Mouse (Mus musculus) forebrain, embryonic 12.5 days (tissue): Measurements from ENCODE around the gene Zmym4. TPM values are rescaled to one million over a fixed set of nuclear protein-coding genes. Genes with fewer than 3 reads are reported as not detected.
"Not testable (repeated sequence)": the region's sequence is repeated elsewhere in the genome, so short reads cannot be mapped to it uniquely, and the experiment has no call there.

Experiments used
- ATAC-seq: fragments of 200-750 bp; cut with Nextera tagmentation; 2 replicates; pipeline ENCODE4 v1.8.0; 2017; ENCODE audit warnings: moderate TSS enrichment; ENCODE audit not compliant: low FRiP score
- H3K27ac ChIP-seq: fragments of 300-500 bp; sonication (generic); 2 replicates; pipeline ENCODE4 v1.5.1; 2016; ENCODE audit warnings: mild to moderate bottlenecking
- H3K27me3 ChIP-seq: fragments of 300-500 bp; sonication (generic); 2 replicates; pipeline ENCODE4 v1.6.1; 2016; ENCODE audit warnings: mild to moderate bottlenecking
- H3K36me3 ChIP-seq: fragments of 300-500 bp; sonication (generic); replicated peaks from 2 replicates; pipeline ENCODE4 v1.6.1; 2016; ENCODE audit warnings: mild to moderate bottlenecking
- H3K4me1 ChIP-seq: fragments of 300-500 bp; sonication (generic); 2 replicates; pipeline ENCODE4 v1.6.1; 2016
- H3K4me2 ChIP-seq: fragments of 300-500 bp; sonication (generic); 2 replicates; pipeline ENCODE4 v1.6.1; 2016; ENCODE audit warnings: mild to moderate bottlenecking, moderate library complexity
- H3K4me3 ChIP-seq: fragments of 300-500 bp; sonication (generic); replicated peaks from 2 replicates; pipeline ENCODE4 v1.5.1; 2016; ENCODE audit warnings: mild to moderate bottlenecking
- H3K9ac ChIP-seq: fragments of 300-500 bp; sonication (generic); 2 replicates; pipeline ENCODE4 v1.6.1; 2016; ENCODE audit warnings: mild to moderate bottlenecking
- H3K9me3 ChIP-seq: fragments of 300-500 bp; sonication (generic); 2 replicates; pipeline ENCODE4 v1.6.1; 2016
- WGBS: fragments of 180-500 bp; shearing (Covaris S2); methylation state at CpG from one replicate; pipeline ENCODE4 v1.1.7; 2016; 5-methylcytosine and 5-hydroxymethylcytosine counted together
- polyA plus RNA-seq: library from polyadenylated mRNA; unstranded; fragments of >200 nt; fragmentation: Nextera tagmentation; extraction: Ambion mirVana; gene quantifications from 2 replicates; pipeline ENCODE4 v1.2.1, GENCODE M21; 2016

The Zmym4 gene
- polyA plus RNA-seq = 43.4 and 48.1 TPM in 2 replicates

GRCm38 (mm10) chr4:126967864-126968821, at the start of gene Zmym4:
Zmym4 (minus strand) TSS chr4:126968135.
- Histone ChIP-seq H3K4me2 (peak within 1 kb of the TSS; percentile 76), H3K9ac (peak within 1 kb of the TSS; percentile 97), H3K9me3 (no peaks in the 10 kb centered on the region), H3K4me3 (peak within 1 kb of the TSS; percentile 97), H3K27me3 (no peaks in the 10 kb centered on the region), H3K36me3 (no peaks in the 10 kb centered on the region), H3K4me1 (peaks cover 5% of the 10 kb centered on the region), H3K27ac (peak within 1 kb of the TSS; percentile 99)
- peak; percentile 98 for ATAC-seq
- 7% methylated on average over 43 of the region's 54 CpGs for WGBS

GRCm38 (mm10) chr4:127016366-127016765, 48.4 kb upstream of the Zmym4 start:
- H3K36me3 ChIP-seq = no peaks in the 10 kb centered on the region
- no peaks in the 10 kb centered on the region for H3K9me3 ChIP-seq
- H3K4me1 ChIP-seq = no peaks in the 10 kb centered on the region
- no peaks in the 10 kb centered on the region for H3K27me3 ChIP-seq
- 78% methylated on average over 4 of the region's 4 CpGs for WGBS
- H3K4me2 ChIP-seq = no peak overlapping the region
- no peak for ATAC-seq
- H3K9ac ChIP-seq = no peak overlapping the region
- H3K4me3 ChIP-seq = no peak overlapping the region
- H3K27ac ChIP-seq = no peak overlapping the region

- H3K27me3 ChIP-seq, H3K4me1 ChIP-seq, H3K9me3 ChIP-seq, H3K36me3 ChIP-seq, H3K9ac ChIP-seq: not testable (repeated sequence)
- Histone ChIP-seq H3K27ac (peak overlapping the region; percentile 20; the same call in 1 of the 2 replicates), H3K4me2 (peak overlapping the region; percentile 36; the same call in 1 of the 2 replicates), H3K4me3 (peak overlapping the region; percentile 24)
- WGBS = 11% methylated on average over 14 of the region's 26 CpGs
- ATAC-seq = peak; percentile 90
Observed at GRCm38 (mm10) chr4:127015294-127015993, 47.5 kb upstream of the Zmym4 start.

- no peaks in the 10 kb centered on the region for H3K36me3 ChIP-seq
- 11% methylated on average over 25 of the region's 25 CpGs for WGBS
- peak; percentile 87 for ATAC-seq
Observed at GRCm38 (mm10) chr4:127005113-127005936, 37.4 kb upstream of the Zmym4 start.

GRCm38 (mm10) chr4:127004384-127004783, 36.4 kb upstream of the Zmym4 start:
- H3K9ac ChIP-seq = no peak overlapping the region

More at GRCm38 (mm10) chr4:127005113-127005936, 37.4 kb upstream of the Zmym4 start:
- H3K27me3 ChIP-seq = no peaks in the 10 kb centered on the region
- no peaks in the 10 kb centered on the region; the same call in 1 of the 2 replicates for H3K9me3 ChIP-seq
- H3K27ac ChIP-seq = peak overlapping the region; percentile 76
- peak overlapping the region; percentile 31 for H3K4me3 ChIP-seq
- H3K4me1 ChIP-seq = peaks cover 25% of the 10 kb centered on the region
- H3K4me2 ChIP-seq = peak overlapping the region; percentile 55
- peak overlapping the region; percentile 45; the same call in 1 of the 2 replicates for H3K9ac ChIP-seq

GRCm38 (mm10) chr4:127000601-127001105, 32.7 kb upstream of the Zmym4 start:
- WGBS = 29% methylated on average over 8 of the region's 8 CpGs
- Histone ChIP-seq H3K4me1 (peaks cover 24% of the 10 kb centered on the region), H3K36me3 (no peaks in the 10 kb centered on the region), H3K9ac (no peak overlapping the region), H3K27ac (no peak overlapping the region), H3K27me3 (no peaks in the 10 kb centered on the region), H3K4me3 (no peak overlapping the region), H3K4me2 (0 out of 2 replicates have a peak overlapping the region, but pooled peaks have one; percentile 16), H3K9me3 (no peaks in the 10 kb centered on the region; the same call in 1 of the 2 replicates)
- no peak for ATAC-seq

More at GRCm38 (mm10) chr4:127004384-127004783, 36.4 kb upstream of the Zmym4 start:
- Histone ChIP-seq H3K27me3 (no peaks in the 10 kb centered on the region), H3K36me3 (no peaks in the 10 kb centered on the region), H3K4me3 (no peak overlapping the region), H3K27ac (peak overlapping the region; percentile 76; the same call in 1 of the 2 replicates), H3K4me1 (peaks cover 30% of the 10 kb centered on the region), H3K4me2 (peak overlapping the region; percentile 55; the same call in 1 of the 2 replicates), H3K9me3 (no peaks in the 10 kb centered on the region; the same call in 1 of the 2 replicates)
- 85% methylated on average over 3 of the region's 3 CpGs for WGBS
- ATAC-seq = no peak

GRCm38 (mm10) chr4:126999372-126999771, 31.4 kb upstream of the Zmym4 start:
- not testable (repeated sequence) for H3K4me3 ChIP-seq, H3K9ac ChIP-seq, H3K36me3 ChIP-seq, H3K9me3 ChIP-seq, ATAC-seq, H3K27ac ChIP-seq, H3K4me2 ChIP-seq, H3K27me3 ChIP-seq
- WGBS = 98% methylated on average over 16 of the region's 16 CpGs
- peaks cover 12% of the 10 kb centered on the region for H3K4me1 ChIP-seq

- H3K9me3 ChIP-seq = no peaks in the 10 kb centered on the region
- no peak overlapping the region for H3K4me3 ChIP-seq
- no peak overlapping the region for H3K27ac ChIP-seq
- WGBS = 64% methylated on average over 5 of the region's 5 CpGs
- ATAC-seq = no peak
- H3K36me3 ChIP-seq = no peaks in the 10 kb centered on the region
- no peaks in the 10 kb centered on the region for H3K27me3 ChIP-seq
- no peaks in the 10 kb centered on the region for H3K4me1 ChIP-seq
- H3K9ac ChIP-seq = no peak overlapping the region
- H3K4me2 ChIP-seq = no peak overlapping the region
Observed at GRCm38 (mm10) chr4:126992356-126992755, 24.4 kb upstream of the Zmym4 start.

GRCm38 (mm10) chr4:126990553-126990952, 22.6 kb upstream of the Zmym4 start:
- H3K9me3 ChIP-seq = no peaks in the 10 kb centered on the region
- ATAC-seq = no peak
- no peak overlapping the region for H3K9ac ChIP-seq
- no peak overlapping the region for H3K4me2 ChIP-seq
- H3K27me3 ChIP-seq = no peaks in the 10 kb centered on the region
- no peak overlapping the region for H3K4me3 ChIP-seq
- H3K4me1 ChIP-seq = no peaks in the 10 kb centered on the region
- no peaks in the 10 kb centered on the region for H3K36me3 ChIP-seq
- no peak overlapping the region for H3K27ac ChIP-seq

- Histone ChIP-seq H3K4me1 (no peaks in the 10 kb centered on the region), H3K4me3 (no peak overlapping the region), H3K4me2 (no peak overlapping the region), H3K36me3 (no peaks in the 10 kb centered on the region), H3K27me3 (no peaks in the 10 kb centered on the region), H3K9ac (no peak overlapping the region), H3K27ac (no peak overlapping the region), H3K9me3 (no peaks in the 10 kb centered on the region)
- ATAC-seq = no peak
- 82% methylated on average over 4 of the region's 4 CpGs for WGBS
Observed at GRCm38 (mm10) chr4:126988503-126988902, 20.6 kb upstream of the Zmym4 start.

- no peak overlapping the region for H3K27ac ChIP-seq
- H3K9me3 ChIP-seq = no peaks in the 10 kb centered on the region
- H3K36me3 ChIP-seq = no peaks in the 10 kb centered on the region
- no peak for ATAC-seq
- 81% methylated on average over 5 of the region's 5 CpGs for WGBS
- H3K4me1 ChIP-seq = no peaks in the 10 kb centered on the region
- no peak overlapping the region for H3K9ac ChIP-seq
- H3K27me3 ChIP-seq = no peaks in the 10 kb centered on the region
- H3K4me2 ChIP-seq = no peak overlapping the region
- H3K4me3 ChIP-seq = no peak overlapping the region
Observed at GRCm38 (mm10) chr4:126986768-126987167, 18.8 kb upstream of the Zmym4 start.
